Mouse (Mus musculus): Measurements from ENCODE around the gene Hist2h2bb. TPM values are rescaled to one million over a fixed set of nuclear protein-coding genes. Genes with fewer than 3 reads are reported as not detected.
A peak's percentile ranks its signal among the peaks of the same experiment; 100 is the strongest.
"Not testable (repeated sequence)": the region's sequence is repeated elsewhere in the genome, so short reads cannot be mapped to it uniquely, and the experiment has no call there.

Hist2h2bb gene
- polyA plus RNA-seq, 1 experiment from 2014 or later = 13.0 TPM

- under 1% methylated on average over 11 of the region's 68 CpGs for WGBS
- H3K4me2 ChIP-seq (ENCODE audit: low read depth, low read length) = peak within 1 kb of the TSS; percentile 68
Observed at GRCm38 (mm10) chr3:96238954-96239793, 30.4 kb upstream of the Hist2h2bb start, which contains the start of gene Hist2h3c2. Hist2h3c2 (minus strand) TSS chr3:96239127.

DNA sequence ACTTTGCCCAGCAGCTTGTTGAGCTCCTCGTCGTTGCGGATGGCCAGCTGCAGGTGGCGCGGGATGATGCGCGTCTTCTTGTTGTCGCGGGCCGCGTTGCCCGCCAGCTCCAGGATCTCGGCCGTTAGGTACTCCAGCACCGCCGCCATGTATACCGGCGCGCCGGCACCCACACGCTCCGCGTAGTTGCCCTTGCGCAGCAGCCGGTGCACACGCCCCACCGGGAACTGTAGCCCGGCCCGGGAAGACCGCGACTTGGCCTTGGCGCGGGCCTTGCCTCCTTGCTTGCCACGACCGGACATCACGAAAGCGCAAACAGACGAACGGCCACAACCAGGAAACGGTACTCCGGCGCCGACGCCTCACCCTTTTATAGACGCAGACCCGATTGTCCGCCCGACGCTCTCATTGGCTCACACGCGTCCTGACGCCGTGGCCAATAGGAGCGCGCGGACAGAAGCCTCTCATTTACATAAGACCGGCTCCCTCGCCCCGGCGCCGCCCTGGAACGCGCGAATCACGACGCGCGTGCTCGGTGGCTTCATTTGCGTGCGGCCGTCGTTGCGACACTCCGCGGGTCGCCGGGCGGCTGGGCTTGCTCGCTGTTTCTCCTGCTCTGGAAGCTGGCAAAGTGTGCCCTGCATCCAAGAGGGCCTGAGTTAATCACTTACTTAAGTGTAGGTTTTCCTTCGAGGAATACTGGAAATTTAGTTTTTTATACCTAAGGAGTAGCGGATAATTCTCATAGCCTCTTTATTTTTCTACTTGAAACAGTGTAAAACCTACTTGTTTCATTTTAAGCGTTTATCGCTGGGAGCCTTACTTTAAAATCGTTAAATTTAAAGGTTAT is 29.4 kb upstream of the Hist2h2bb start, which contains the start of gene Hist2h2aa2:
Gene Hist2h2aa2 (minus strand): TSS at position 328 of the 850 bp plus-strand sequence.
- Histone ChIP-seq H3K4me3 (ENCODE audit: low read length) (peak within 1 kb of the TSS; percentile 41), H3K4me2 (ENCODE audit: low read depth, low read length) (peak within 1 kb of the TSS; percentile 46), H3K9ac (ENCODE audit: low read length) (peak within 1 kb of the TSS; percentile 60), H3K27ac (ENCODE audit: low read length) (peak within 1 kb of the TSS; percentile 88), H3K4me1 (replicated peaks; ENCODE audit: control insufficient read depth, insufficient read depth, low read length) (peaks cover 30% of the 10 kb centered on the region)
- not testable (repeated sequence) for H3K27me3 ChIP-seq (ENCODE audit: control insufficient read depth, insufficient read depth, low read depth, low read length); H3K36me3 ChIP-seq (ENCODE audit: control insufficient read depth, insufficient read depth, low read length); H3K9me3 ChIP-seq (ENCODE audit: control insufficient read depth, low read length)
- 3% methylated on average over 24 of the region's 85 CpGs for WGBS
- ATAC-seq (ENCODE audit: low read depth) = peak; percentile 85

More at GRCm38 (mm10) chr3:96238954-96239793, 30.4 kb upstream of the Hist2h2bb start, which contains the start of gene Hist2h3c2:
- not testable (repeated sequence) for H3K9me3 ChIP-seq (ENCODE audit: control insufficient read depth, low read length); H3K36me3 ChIP-seq (ENCODE audit: control insufficient read depth, insufficient read depth, low read length); H3K27me3 ChIP-seq (ENCODE audit: control insufficient read depth, insufficient read depth, low read depth, low read length)
- H3K27ac ChIP-seq (ENCODE audit: low read length) = peak within 1 kb of the TSS; percentile 84
- peaks cover 27% of the 10 kb centered on the region for H3K4me1 ChIP-seq (replicated peaks; ENCODE audit: control insufficient read depth, insufficient read depth, low read length)
- peak; percentile 93 for ATAC-seq (ENCODE audit: low read depth)
- H3K9ac ChIP-seq (ENCODE audit: low read length) = peak within 1 kb of the TSS; percentile 75
- peak within 1 kb of the TSS; percentile 62 for H3K4me3 ChIP-seq (ENCODE audit: low read length)

DNA sequence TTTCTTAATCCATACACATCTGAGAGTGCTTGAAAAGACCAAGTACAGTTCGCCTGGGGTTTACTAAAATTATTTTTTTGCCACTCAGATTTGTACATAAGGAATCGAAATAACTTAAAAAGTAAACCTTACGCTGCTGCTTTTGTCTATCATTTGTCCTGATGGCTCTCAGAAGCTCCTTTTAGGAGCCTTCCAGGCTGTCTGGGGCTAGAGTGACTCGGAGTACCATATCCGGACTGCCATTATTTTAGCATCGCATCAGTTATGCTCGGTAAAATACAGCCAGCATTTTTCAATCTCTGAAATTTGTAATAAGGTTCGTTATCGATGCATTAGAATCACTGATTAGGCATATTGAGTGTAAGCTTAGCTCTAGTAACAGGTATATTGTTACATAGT is 28.8 kb upstream of the Hist2h2bb start:
- H3K36me3 ChIP-seq (ENCODE audit: control insufficient read depth, insufficient read depth, low read length) = no peaks in the 10 kb centered on the region
- H3K4me2 ChIP-seq (ENCODE audit: low read depth, low read length) = peak overlapping the region; percentile 43
- peak overlapping the region; percentile 60 for H3K9ac ChIP-seq (ENCODE audit: low read length)
- peaks cover 30% of the 10 kb centered on the region for H3K4me1 ChIP-seq (replicated peaks; ENCODE audit: control insufficient read depth, insufficient read depth, low read length)
- peak overlapping the region; percentile 88 for H3K27ac ChIP-seq (ENCODE audit: low read length)
- peak overlapping the region; percentile 13; the same call in 1 of the 2 replicates for H3K4me3 ChIP-seq (ENCODE audit: low read length)
- no peaks in the 10 kb centered on the region for H3K9me3 ChIP-seq (ENCODE audit: control insufficient read depth, low read length)
- no peaks in the 10 kb centered on the region for H3K27me3 ChIP-seq (ENCODE audit: control insufficient read depth, insufficient read depth, low read depth, low read length)
- 70% methylated on average over 9 of the region's 9 CpGs for WGBS
- ATAC-seq (ENCODE audit: low read depth) = no peak

DNA sequence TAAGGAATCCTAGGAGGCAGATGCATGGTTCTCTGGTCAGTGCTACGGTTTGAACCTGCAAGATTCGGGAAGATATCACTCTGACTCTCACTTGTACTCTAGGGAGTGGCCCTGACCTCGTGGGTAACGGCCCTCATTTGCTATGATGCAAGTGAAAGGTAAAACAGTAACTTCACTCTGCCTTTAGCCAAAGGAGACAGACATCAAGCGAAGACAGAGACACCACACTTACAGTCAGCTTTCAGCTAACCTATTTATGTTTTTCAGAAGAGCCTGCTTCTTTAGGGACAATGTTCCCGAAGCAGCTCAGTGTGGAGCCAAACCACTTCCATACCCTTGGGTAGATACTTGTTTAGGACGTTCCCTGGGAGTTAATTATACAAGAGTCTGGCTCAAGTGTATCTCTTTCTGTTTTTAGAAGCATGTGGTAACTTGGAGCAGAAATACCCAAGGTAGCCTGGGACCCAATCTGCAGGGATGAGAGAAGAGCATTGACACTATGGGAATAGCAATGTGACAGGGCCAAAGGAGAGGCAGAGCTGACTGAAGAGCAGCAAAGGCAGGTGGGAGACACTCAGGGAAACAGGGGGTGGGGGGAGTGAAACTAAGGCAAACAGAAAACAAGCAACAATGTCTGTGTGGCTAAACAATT is 25.5 kb upstream of the Hist2h2bb start:
- no peaks in the 10 kb centered on the region for H3K27me3 ChIP-seq (ENCODE audit: control insufficient read depth, insufficient read depth, low read depth, low read length)
- peaks cover 26% of the 10 kb centered on the region for H3K4me1 ChIP-seq (replicated peaks; ENCODE audit: control insufficient read depth, insufficient read depth, low read length)
- no peaks in the 10 kb centered on the region for H3K9me3 ChIP-seq (ENCODE audit: control insufficient read depth, low read length)
- ATAC-seq (ENCODE audit: low read depth) = no peak
- H3K36me3 ChIP-seq (ENCODE audit: control insufficient read depth, insufficient read depth, low read length) = no peaks in the 10 kb centered on the region
- peak overlapping the region; percentile 67 for H3K4me2 ChIP-seq (ENCODE audit: low read depth, low read length)
- H3K9ac ChIP-seq (ENCODE audit: low read length) = peak overlapping the region; percentile 87
- WGBS = 77% methylated on average over 7 of the region's 7 CpGs
- peak overlapping the region; percentile 58 for H3K4me3 ChIP-seq (ENCODE audit: low read length)
- peak overlapping the region; percentile 99 for H3K27ac ChIP-seq (ENCODE audit: low read length)

GRCm38 (mm10) chr3:96245003-96245886 is 24.3 kb upstream of the Hist2h2bb start, which contains the start of gene Hist2h2aa1:
Hist2h2aa1 (plus strand) TSS chr3:96245497.
- peak within 1 kb of the TSS; percentile 87 for H3K9ac ChIP-seq (ENCODE audit: low read length)
- under 1% methylated on average over 33 of the region's 88 CpGs for WGBS
- H3K27me3 ChIP-seq (ENCODE audit: control insufficient read depth, insufficient read depth, low read depth, low read length); H3K9me3 ChIP-seq (ENCODE audit: control insufficient read depth, low read length); H3K36me3 ChIP-seq (ENCODE audit: control insufficient read depth, insufficient read depth, low read length): not testable (repeated sequence)
- peak; percentile 87 for ATAC-seq (ENCODE audit: low read depth)
- peak within 1 kb of the TSS; percentile 58 for H3K4me3 ChIP-seq (ENCODE audit: low read length)
- peak within 1 kb of the TSS; percentile 67 for H3K4me2 ChIP-seq (ENCODE audit: low read depth, low read length)
- peaks cover 26% of the 10 kb centered on the region for H3K4me1 ChIP-seq (replicated peaks; ENCODE audit: control insufficient read depth, insufficient read depth, low read length)
- peak within 1 kb of the TSS; percentile 99 for H3K27ac ChIP-seq (ENCODE audit: low read length)

- Histone ChIP-seq H3K4me3 (ENCODE audit: low read length) (peak overlapping the region; percentile 37), H3K27ac (ENCODE audit: low read length) (peak overlapping the region; percentile 68; the same call in 1 of the 2 replicates), H3K4me2 (ENCODE audit: low read depth, low read length) (peak overlapping the region; percentile 22; the same call in 1 of the 2 replicates), H3K9ac (ENCODE audit: low read length) (peak overlapping the region; percentile 50), H3K4me1 (replicated peaks; ENCODE audit: control insufficient read depth, insufficient read depth, low read length) (peaks cover 22% of the 10 kb centered on the region)
- H3K27me3 ChIP-seq (ENCODE audit: control insufficient read depth, insufficient read depth, low read depth, low read length); H3K36me3 ChIP-seq (ENCODE audit: control insufficient read depth, insufficient read depth, low read length); ATAC-seq (ENCODE audit: low read depth); H3K9me3 ChIP-seq (ENCODE audit: control insufficient read depth, low read length): not testable (repeated sequence)
- 0% methylated on average over 9 of the region's 21 CpGs for WGBS
Observed at GRCm38 (mm10) chr3:96246018-96246417, 23.5 kb upstream of the Hist2h2bb start.

- not testable (repeated sequence) for H3K9me3 ChIP-seq (ENCODE audit: control insufficient read depth, low read length); H3K36me3 ChIP-seq (ENCODE audit: control insufficient read depth, insufficient read depth, low read length); H3K27me3 ChIP-seq (ENCODE audit: control insufficient read depth, insufficient read depth, low read depth, low read length)
- peak; percentile 92 for ATAC-seq (ENCODE audit: low read depth)
- Histone ChIP-seq H3K27ac (ENCODE audit: low read length) (peak within 1 kb of the TSS; percentile 68; the same call in 1 of the 2 replicates), H3K4me3 (ENCODE audit: low read length) (peak within 1 kb of the TSS; percentile 53), H3K4me2 (ENCODE audit: low read depth, low read length) (peak within 1 kb of the TSS; percentile 46), H3K9ac (ENCODE audit: low read length) (peak within 1 kb of the TSS; percentile 68), H3K4me1 (replicated peaks; ENCODE audit: control insufficient read depth, insufficient read depth, low read length) (peaks cover 19% of the 10 kb centered on the region)
- WGBS = no CpG with 5 or more reads among the region's 47 CpGs
Observed at GRCm38 (mm10) chr3:96246427-96246856, 23.1 kb upstream of the Hist2h2bb start, which contains the start of gene Hist2h3c1. Hist2h3c1 (plus strand) TSS chr3:96246685.

Measured in lung, embryonic 16.5 days (tissue).